18 mouse cellular contexts compared by ENCODE assay signal in the genomic region with DNA sequence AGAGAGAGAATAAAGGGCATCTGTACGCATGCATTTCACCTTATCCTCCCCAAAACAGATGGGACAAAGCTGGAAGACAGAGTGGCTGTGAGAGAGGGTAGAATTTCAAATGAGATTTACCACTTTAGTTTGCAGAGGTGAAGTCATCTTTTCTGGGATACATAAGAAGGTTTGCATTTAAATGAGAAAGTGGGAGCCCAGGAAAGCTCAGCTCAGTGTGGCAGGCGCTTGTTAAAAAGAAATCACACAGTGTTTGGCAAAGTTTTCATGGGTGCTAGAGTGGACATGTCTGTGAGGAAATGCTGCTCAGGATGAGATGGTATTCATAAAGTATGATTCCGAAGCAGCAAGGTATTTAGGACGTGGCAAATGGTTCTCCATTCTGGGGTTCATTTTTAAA.
DNase-seq lines count a peak whose midpoint lies in the region; ATAC-seq lines count a peak whose summit lies in the region.
"Had no signal": no experiment of that assay in that cellular context is flagged by ENCODE, and none has a peak within 500 bp of the region (broad histone marks: within the 10 kb centered on the region; RNA-seq: fewer than 3 reads in every experiment).

No protein-coding gene starts in this region.

- peak; percentile 91 for ATAC-seq in frontal cortex, adult (ENCODE audit: low TSS enrichment)
- ATAC-seq: activated CD4-positive, CD25-positive, alpha-beta regulatory T cell, adult 4 months; CD4-positive, CD25-positive, alpha-beta regulatory T cell, adult 4 months; Patski had no signal

- DNase-seq in frontal cortex, postnatal 36 days (ENCODE audit: low spot score in 2 of 2), result no peak
- peak; percentile 21 for DNase-seq in brain, adult 2 months (ENCODE audit: low read depth, low spot score)
- no peak for DNase-seq in layer of hippocampus, adult 9-10 months (ENCODE audit: low spot score)
- DNase-seq: adrenal gland, adult 2 months; adrenal gland, adult 8-10 months; adrenal gland, postnatal 10 days; adrenal gland, postnatal 14 days; adrenal gland, postnatal 25 days; adrenal gland, postnatal 36 days; B cell, adult 2 months; cerebellum, adult 11 months; cerebellum, adult 11-12 months; cerebellum, adult 18-20 months; cerebellum, adult 2 months had no signal
